Mouse (Mus musculus): ENCODE data around the gene Trpm4.
"Not testable (repeated sequence)": the region's sequence is repeated elsewhere in the genome, so short reads cannot be mapped to it uniquely, and the experiment has no call there.

Gene Trpm4

DNA sequence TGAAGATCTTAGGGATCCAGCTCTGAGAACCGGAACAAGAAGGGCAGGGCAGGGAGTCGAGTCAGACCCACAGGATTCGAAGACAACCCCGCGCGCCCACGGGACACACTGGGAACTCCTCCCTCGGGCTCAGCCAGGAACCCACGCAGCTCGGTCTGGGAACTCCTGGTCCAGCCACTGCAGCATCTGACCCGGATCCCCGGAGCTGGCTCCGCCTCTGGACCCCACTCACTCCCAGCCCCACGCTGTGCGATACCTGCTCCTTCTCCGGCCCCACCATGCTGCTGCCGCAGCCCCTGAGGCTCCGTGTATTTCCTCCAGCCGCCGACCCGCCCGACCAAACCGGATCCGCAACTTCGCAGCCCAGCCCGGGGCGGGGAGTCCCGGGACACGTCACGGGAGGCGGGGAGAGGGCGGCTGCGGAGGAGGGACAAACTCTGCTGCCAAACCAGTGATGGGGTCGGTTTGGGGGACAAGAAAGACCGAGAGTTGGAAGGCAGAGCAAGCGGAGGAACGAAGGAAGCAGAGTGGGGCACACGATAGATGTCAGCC, at the start of gene Trpm4:
TSS of gene Trpm4 (minus strand) at position 350 of the 552 bp plus-strand sequence.
- peak; percentile 89 for DNase-seq

DNA sequence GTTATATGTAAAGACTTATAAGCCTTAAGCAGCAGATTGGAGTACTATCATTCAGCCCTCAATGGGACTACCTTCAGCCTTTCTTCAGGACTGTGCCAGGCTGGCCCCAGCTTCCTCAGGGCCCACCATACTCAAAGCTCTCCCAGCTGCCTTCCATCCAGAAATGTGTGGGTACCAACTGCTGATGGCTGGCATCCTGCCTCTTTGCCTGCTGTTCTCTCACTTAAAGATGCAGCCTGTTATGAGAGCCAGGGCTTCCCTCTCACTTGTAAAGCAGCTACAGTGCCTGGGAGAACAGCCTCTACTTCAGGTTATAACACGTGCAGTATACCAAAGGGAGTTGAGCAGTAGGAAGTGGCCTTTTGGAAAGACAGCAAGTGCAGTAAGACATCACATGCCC, 42.5 kb upstream of the Trpm4 start:
- DNase-seq = no peak

DNA sequence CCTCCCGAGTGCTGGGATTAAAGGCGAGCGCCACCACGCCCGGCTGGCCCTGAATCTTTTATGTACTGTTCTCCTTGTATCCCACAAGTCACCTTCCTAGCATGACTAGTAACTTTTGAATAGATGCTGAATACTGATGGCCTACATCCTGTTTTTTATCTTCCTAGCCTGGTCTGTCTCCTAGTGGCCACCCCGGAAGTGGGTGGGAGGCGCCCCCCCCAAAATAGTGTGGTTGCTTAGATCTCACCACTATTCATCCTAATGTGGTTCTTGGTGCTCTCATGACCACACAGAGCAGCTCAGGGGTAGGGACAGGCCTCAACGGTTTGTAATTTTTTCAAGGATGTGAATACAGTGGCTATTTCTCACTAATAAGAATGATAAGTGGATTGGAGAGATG, 41.0 kb upstream of the Trpm4 start:
- no peak for DNase-seq

DNA sequence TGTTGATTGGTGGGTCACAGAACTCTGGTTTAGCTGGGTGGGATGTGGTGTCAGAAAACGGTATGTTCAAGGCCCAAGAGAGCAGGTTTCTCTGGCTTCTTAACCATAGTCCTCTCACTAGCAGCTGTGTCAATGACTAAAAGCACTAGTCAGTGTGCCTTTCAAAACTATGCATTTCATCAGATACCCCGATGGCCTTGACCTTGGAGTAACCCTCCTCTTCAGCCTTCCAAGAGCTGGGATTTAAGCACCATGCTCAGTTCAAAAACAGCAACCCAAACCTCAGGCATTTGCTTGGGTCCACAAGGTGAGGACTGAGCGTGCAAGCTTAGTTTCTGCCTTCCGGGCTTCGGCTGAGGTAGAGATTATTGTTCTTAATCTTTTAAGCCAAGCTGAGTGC, 38.8 kb upstream of the Trpm4 start:
- no peak for DNase-seq

DNA sequence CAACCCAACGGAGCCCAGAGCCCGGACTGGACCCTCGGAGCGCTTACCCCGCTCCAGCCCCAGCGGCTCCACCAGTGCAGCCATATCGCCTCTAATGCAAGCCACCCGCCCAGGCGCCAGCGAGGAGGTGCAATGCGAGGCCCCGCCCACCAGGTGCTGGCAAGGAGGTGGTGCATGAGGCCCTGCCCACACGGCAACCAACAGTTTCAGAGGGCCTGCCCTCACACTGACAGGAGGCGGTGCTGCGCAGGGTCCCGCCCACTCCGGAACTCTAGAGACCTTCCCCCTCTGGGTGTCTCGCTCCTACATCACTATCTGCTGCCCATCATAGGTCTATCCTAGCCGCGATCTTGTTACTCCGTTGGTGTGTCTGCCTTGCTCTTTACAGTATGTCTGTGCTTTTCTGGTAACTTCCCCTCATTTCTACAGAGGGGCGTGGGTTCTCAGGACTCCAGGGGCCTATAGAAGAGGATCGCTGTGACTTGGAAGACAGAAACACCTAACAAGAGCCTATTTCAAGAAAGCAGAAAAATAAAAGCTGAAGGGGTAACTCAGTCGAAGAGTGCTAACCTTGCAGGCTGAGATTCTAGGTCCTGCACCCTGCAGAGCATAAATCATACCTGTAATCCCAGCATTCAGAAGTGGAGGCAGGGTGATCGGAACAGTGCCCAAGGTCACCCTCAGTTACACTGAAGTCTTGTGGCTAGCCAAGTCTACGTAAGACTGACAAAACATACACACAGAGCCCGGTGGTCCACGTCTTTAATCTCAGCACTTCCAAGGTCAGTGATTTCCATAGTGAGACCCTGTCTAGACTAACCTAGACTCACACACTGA, 37.1 kb upstream of the Trpm4 start, which contains the start of gene Lin7b:
TSS of gene Lin7b (minus strand) at position 109 of the 837 bp plus-strand sequence.
- peak; percentile 89 for DNase-seq

DNA sequence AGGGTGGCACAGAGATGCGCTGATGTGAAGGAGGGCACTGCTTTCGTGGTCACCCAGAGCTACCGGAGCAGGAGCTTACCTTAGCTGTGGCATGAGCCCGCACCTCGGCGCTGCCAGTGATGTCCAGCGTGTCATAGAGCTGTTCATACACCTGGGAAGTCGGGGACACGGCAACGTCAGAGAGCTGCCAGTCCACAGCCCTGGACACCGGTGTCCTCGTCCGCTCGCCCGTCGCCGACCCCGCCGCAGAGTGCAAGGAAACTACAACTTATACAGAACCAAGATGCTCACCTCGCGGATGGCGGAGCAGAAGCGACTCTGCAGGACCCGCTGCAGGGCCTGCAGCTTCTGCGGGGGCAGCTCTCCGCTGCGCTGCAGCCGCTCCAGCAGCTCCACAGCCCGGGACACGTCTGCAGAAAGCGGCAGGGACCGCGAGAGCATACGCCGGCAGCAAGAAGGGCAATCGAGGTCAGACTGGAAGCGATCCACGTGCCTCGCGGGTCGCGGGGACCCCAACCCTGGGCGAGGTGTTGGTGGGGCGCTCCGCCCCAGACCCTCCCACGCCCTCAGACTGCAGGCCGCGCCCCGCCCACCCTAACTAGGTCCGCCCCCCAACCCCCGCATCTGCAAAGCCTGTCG, 36.4 kb upstream of the Trpm4 start:
- no peak for DNase-seq

DNA sequence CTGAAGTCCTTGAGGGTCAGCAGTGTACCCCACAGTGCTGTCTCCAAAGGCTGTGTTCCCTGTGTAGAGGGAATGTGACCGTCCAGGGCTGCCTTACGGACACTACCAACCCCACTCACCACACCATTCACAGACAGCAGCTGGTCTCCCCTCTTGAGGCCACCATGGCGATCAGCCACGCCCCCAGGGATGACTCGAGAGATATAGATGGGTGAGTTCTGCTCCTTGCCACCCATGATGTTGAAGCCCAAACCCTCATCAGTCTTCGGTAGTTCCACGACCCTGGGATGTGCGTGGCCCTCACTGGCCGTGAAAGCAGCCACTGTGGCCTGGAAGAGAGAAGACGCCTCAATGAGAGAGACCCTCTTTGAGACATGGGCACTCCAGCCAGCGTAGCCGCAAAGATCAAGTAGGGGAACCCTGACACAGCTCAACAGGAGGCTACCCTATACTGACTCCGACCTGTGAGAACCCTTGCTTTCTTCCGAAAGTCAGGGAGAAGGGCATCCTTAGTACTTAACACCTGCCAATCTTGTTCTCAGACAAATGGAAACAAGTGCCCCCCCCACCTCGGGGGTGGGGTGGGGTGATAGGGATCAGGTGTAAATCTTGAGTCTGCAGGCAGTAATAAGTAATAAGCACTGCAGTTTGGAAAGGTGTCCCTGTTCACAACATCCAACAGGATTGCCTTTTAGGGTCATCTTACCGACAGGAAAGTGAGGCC, 35.6 kb upstream of the Trpm4 start:
- no peak for DNase-seq

DNA sequence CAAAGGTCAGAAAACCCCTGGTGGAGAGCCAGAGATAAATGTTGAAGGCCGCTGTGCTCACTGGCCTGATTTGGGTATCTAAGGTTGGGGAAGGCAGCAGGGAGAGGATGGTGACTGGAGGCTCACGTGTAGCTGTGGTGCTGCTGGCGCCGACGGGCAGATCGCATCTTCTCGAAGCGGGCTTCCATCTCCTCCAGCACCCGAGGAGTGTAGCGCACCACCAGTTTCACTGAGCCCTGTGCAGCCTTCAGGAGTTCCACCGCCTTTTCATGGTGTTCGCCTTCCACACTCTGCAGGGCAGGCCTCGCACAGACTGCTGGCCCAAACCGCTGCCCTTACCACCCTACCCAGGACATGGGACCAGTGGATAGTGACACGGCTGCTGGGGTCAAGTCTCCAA, 34.6 kb upstream of the Trpm4 start:
- DNase-seq = no peak

DNA sequence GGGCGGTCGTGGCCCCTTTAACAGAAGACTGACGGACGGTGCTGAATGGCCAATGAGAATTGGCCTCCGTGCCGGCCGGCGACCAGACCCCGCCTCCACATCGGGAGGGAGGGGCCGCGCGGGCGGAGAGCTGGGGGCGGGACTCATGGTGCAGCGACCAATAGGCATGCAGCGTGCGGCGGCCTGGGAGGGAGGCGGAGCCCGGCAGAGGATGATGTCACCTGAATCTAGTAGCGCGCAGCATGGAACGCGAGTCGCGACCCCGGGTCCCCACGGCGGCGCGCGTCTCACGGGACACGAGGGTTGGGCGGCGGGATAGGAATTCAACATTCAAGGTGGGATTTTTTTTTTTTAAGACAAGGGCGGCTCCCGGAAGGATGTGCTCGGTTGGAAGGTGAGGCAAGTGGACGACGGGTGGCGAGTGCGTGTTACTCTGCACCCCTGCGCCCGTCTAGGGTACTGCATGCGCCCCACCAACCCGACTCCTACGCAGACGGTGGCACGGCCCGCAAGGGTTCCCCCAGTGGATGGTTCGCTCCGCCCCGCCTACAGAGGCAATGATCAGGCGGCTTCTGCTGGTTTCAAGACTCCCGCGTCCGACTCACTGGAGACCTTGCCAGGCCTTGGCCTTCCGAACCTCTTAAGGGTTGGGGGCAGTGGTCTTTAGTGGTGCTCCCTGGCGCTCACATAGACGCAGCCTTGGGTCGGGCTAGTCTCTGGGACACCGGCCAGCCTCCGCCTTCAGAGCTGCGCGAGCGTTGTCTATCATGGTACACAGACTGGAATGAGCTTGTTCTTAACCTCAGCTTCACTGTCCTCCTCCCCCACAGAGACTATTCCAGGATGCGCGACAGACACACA, 33.7 kb upstream of the Trpm4 start:
- peak; percentile 98 for DNase-seq

DNA sequence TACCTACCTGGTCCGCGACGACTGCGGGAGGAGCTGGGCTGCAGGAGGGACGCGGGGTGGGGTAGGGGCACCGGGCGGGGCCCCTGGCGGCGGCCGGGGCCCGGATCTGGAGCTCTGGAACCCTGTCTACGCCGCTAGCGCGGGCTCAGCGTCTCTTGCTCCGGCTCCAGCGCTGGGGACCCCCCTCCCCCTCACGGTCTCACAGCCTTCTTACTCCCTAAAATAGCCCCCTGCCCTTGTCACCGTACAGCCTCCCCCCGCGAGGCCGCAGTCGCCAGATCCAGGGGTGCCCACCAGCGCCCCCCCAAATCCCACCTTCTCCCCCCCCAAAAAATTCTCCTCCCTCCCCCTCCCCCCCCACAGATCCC, 33.1 kb upstream of the Trpm4 start, which contains the start of gene Ppfia3:
TSS of gene Ppfia3 (minus strand) at position 368 of the 368 bp plus-strand sequence.
- peak; percentile 11 for DNase-seq

DNA sequence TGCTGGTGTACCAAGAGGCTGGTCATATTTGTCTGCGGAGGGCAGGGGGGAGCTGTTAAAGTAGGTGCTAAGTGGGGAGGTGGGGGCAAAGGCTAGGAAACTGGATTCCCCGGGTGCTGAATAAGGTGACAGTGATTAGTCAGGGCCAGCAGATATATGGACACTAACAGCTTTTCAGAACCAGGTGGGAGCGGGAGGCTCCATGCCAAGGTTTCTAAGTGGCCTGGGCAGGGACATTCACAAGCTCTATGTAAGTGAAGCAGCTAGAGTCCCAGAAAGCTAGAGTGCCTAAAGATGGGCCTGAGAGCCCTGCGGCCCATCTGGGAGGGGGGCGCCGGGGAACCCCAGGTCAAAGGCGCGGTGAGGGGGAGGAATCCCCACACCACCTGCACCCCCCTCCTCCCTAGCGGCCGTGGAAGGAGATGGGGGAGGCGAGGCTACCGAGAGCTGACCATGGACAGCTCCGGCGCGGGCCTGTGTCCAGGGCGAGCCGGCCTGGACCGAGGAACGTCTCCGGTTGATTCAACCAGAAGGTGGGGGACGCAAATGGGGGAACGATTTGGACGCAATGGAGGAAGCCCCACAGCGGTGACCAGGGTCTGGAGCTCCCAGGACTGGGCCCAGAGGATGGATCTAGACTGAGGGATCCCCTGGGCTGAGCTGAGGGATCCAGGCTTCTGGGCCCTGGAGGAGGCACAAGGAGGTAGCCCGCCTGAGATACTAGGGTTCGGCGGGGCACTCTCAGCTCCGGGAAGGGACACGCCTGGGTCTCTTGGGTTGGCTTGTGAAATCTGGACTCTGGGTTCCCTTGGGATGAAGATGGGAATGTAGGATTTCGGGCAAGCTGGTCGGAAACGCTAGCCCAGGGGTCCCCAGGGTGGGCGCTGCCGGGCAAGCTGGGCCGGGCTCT, 32.4 kb upstream of the Trpm4 start:
- no peak for DNase-seq

DNA sequence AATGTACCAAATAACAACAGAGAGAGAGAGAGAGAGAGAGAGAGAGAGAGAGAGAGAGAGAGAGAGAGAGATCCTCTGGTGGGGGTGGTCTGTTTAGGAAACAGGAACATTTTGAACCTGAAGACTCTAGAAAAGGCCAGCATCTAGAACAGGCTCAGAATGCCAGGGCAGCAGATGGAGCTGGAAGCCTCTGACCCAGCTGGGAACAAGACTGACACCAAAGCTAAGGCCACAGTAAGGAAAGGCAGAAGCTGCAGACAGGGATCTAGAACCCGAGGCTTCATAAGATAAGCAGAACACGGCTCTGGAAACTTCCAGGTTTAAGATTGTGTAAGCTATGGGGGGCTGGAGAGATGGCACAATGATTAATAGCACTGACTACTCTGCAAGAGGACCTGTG, 30.4 kb upstream of the Trpm4 start:
- no peak for DNase-seq

DNA sequence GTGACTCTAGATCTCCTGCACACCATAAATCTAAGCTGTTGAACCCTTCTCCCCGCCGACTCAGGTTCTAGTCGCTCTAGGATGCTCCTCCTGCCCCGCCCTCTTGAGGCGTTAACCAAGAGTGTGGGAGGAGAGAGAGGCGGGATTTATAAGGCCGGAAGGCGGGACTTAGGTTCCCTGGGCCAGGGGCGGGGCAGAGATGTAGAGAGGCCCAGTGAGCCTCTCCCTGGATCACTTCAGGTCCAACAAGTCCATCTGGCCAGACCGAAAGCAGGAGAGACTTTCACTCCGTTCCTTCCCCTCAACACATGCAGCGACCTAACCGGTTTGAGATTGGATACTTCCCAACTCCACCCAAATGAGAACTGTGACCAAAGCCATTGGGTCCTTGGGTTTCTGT, 29.2 kb upstream of the Trpm4 start:
- peak; percentile 58 for DNase-seq

DNA sequence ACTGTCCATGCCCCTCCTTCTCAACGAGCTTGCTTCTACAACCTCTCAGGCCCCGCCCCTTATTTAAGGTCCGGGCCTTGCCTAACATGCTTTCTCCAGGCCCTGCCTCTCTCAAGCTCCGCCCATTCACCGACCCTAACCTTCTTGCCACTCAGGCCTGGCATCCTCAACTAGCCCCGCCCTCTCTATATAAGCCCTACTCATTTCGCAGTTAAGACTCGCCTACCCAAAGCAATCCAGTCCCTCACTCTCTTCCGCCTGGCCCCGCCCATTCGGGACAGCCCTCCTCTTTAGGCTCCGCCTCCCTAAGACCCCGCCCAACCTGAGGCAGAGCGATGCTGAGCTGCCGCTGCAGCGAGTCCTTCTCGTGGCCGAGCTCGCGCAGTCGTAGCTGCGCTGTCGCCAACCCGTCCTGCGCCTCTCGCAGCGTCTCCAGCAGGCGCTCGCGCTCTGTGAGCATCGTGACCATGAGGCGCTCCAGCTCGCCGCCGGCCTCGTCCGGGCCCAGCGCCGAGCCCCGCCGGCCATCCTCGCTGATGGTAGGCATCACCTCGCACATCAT, 27.7 kb upstream of the Trpm4 start:
- DNase-seq = peak; percentile 74

DNA sequence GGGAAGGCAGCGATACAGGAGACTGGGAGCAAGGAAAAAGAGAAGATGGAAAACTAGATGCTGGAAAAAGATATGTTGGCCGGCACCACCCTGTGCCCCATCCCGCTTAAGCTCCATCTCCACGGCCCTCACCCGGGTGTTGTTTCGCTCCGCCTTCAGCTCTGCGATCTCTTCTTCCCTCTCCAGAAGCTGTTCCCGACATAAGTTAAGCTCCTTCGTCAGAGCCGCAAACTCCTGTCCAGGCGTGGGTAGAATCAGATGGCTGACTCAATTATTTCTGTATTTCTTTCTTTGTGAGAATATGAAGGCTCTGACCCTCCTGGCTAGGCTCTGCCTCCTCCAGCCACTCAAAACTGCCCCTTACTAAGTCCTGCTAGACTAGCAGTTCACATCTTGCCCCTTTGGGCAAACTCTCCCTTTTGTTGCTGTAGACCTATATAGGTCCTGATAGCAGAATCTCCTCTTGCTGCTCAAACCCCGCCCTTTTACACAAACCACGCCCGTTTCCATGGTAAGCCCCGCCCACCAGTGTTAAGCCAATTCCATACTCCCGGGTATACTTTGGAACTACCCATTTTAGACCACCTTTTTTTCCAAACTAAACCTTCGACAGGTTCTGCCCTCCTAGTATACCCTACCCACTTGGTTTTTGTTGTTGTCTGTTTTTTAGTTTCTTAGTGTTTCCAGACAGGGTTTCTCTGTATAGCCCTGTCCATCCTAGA, 27.0 kb upstream of the Trpm4 start:
- DNase-seq = no peak

DNA sequence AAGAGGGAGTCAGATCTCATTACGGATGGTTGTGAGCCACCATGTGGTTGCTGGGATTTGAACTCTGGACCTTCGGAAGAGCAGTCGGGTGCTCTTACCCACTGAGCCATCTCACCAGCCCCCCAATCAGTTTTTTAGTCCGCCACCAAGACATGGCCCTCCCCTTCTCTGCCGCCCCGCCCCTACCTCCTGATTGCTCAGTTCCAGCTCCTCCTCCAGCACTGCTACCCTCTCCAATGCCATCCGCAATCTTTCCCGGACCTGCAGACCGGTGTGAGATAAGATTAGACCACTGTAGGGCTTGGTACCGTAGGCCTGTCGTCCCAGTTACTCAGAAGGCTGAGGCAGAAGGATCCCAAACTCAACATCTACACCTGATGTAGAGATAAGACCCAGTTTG, 25.5 kb upstream of the Trpm4 start:
- DNase-seq = not testable (repeated sequence)

DNA sequence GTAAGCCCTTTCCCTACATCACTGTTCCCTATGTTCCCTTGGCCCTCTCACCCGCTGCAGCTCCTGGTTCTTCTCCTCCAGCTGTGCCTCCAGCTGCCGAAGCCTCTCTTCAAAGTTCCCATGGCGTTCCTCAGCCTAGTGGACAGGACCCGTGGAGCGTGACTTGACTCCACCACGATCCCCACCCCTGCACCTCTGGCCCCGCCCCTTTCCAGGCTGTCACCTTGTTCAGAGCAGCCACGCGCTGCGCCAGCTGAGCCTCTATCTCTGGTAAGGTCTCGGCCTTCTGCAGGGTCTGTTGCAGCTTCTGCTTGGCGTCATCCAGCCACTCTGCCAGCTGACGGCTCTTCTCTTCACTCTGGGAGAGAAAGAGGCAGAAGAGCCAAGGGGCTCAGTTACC, 22.5 kb upstream of the Trpm4 start:
- no peak for DNase-seq

DNA sequence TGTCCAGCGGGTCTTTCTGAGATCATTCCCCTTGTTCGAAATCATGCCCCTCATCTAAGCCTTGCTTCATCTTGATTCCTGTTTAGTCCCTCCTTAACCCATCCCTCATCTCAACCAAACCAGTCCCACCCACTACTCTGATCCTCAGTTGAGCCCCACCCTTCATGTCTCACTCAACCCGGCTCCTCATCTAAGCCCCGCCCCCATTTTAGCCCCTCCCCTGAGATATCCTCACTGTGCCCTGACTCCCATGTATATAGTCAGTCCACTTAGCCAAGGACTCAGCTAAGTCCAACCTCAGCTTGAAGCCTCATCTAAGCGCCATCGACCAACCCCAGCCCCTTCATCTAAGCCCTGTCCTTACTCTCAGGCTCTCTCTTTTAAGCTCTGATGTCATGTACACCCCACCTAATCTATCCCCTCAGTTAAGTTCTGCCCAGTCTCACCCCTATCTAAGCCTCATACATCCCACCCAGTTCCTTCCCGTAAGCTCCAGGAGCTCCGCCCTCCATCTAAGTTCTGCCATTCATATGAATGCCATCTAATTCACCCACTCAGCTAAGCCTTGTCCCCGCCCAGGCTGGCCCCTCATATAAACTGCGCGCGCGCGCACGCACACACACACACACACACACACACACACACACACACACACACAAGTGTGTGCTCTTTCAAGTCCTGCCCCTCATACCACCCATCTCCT, 21.9 kb upstream of the Trpm4 start:
- no peak for DNase-seq

DNA sequence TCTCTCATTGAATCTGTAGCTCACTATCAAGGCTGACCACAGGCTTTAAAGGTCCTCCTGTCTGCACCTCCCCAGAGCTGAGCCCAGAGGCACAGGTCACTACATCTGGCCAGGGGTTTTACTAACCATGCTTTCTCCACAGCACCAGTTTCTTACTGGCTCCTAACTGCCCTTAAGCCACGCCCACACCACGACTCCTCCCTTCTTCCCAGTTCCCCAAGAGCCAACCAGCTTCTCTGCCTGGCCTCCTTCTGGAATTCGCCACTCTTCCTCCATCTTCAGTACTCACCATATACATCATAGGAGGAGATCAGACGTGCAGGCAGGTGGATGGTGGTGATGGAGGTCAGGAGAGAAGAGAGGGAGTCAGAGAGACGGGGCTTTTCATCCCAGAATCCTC, 19.5 kb upstream of the Trpm4 start:
- DNase-seq = no peak

DNA sequence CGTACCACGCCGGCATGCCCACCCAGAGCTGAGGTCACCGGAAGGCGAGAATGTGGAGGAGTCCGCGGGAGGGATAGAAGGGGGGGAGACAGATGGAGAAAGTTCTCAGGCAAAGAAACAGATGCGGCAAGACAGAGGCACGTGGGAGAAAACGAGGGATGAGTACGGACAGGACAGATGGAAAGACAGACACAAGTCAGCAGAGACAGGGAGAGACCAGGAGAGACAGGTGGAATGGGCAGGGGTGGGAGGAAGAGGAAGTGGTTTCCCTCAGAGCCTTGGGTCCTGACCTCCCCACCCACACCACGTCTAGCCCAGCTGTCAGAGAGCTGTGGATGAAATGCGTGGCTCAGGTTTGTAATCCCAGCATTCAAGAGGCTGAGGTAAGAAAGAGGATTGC, 13.3 kb upstream of the Trpm4 start:
- DNase-seq = no peak

All from thymus, postnatal 25 days (tissue).